ENCODE assay signal across 20 mouse cellular contexts in genomic region chr14:31499526-31499925, GRCm38 (mm10). TPM values are rescaled to one million over a fixed set of nuclear protein-coding genes. Genes with fewer than 3 reads are reported as not detected.
DNase-seq lines count a peak whose midpoint lies in the region; TF ChIP-seq lines count a peak whose summit lies in the region.
"Had no signal": no experiment of that assay in that cellular context is flagged by ENCODE, and none has a peak within 500 bp of the region (broad histone marks: within the 10 kb centered on the region; RNA-seq: fewer than 3 reads in every experiment).

No protein-coding gene starts in this region.

- no peaks in the 10 kb centered on the region for H3K27me3 ChIP-seq in E14TG2a.4 (ENCODE audit: insufficient read depth, low read length)
- H3K27me3 ChIP-seq: embryonic facial prominence, embryonic 12.5 days; forebrain, embryonic 13.5 days; forebrain, embryonic 15.5 days had no signal

- no peaks in the 10 kb centered on the region for H3K9me3 ChIP-seq in E14TG2a.4 (ENCODE audit: low read length)
- H3K9me3 ChIP-seq: embryonic facial prominence, embryonic 10.5 days; embryonic facial prominence, embryonic 12.5 days; forebrain, embryonic 13.5 days; forebrain, embryonic 15.5 days had no signal

- peaks cover 54% of the 10 kb centered on the region for H3K4me1 ChIP-seq in E14TG2a.4 (replicated peaks; ENCODE audit: low read depth, low read length)

- peak overlapping the region; percentile 3; the same call in 1 of the 2 replicates for H3K4me3 ChIP-seq in E14TG2a.4 (replicated peaks; ENCODE audit: low read length)
- H3K4me3 ChIP-seq: embryonic facial prominence, embryonic 10.5 days; embryonic facial prominence, embryonic 12.5 days; forebrain, embryonic 13.5 days; forebrain, embryonic 15.5 days had no signal

- TF ChIP-seq CTCF in E14TG2a.4 (conservative IDR thresholded peaks at IDR 0.05; ENCODE audit: low read length), result no peak

- H3K36me3 ChIP-seq in E14TG2a.4 (ENCODE audit: insufficient read depth, low read length), result peaks cover 78% of the 10 kb centered on the region

- peak; percentile 30 for DNase-seq in A20 (ENCODE audit: low read depth, low spot score)
- DNase-seq in ES-CJ7 (ENCODE audit: low read depth, low spot score), result peak; percentile 46
- DNase-seq in ZHBTc4 (ENCODE audit: low read depth, low spot score), result peak; percentile 59
- no peak for DNase-seq in c-Kit-positive CD71-positive TER-119-positive erythroid progenitor cells, embryonic 14.5 days (ENCODE audit: low spot score)
- DNase-seq in spleen, postnatal 36 days (ENCODE audit: low spot score in 2 of 2), result no peak
- no peak for DNase-seq in urinary bladder, adult 2 months (ENCODE audit: low spot score)
- DNase-seq: adrenal gland, adult 2 months; adrenal gland, postnatal 10 days; adrenal gland, postnatal 25 days; cerebellum, adult 11-12 months; cerebellum, adult 2 months; cerebellum, adult 9-10 months; cerebellum, postnatal 10 days; cerebellum, postnatal 25 days; forebrain, postnatal 0 days had no signal

RNA-seq across cellular contexts. Expression of gene Mettl6, which starts 4.7 kb away (rescaled TPM):
- polyA plus RNA-seq in urinary bladder, adult 2 months (2012; rRNA removed), result 15.0 and 16.8 TPM in 2 replicates

RNA-seq across cellular contexts. Expression of gene Eaf1, which starts 5.3 kb away (rescaled TPM):
- polyA plus RNA-seq in urinary bladder, adult 2 months (2012; rRNA removed), result 19.7 and 21.5 TPM in 2 replicates

Comparison
In these comparisons a context has a peak if more than half of its experiments do, and no peak if none do; other contexts are left out.
1. DNase-seq: peak in A20 (single experiment), ES-CJ7 (single experiment) and ZHBTc4 (single experiment); none in c-Kit-positive CD71-positive TER-119-positive erythroid progenitor cells, embryonic 14.5 days (single experiment), spleen, postnatal 36 days (0 of 2) and urinary bladder, adult 2 months (single experiment).